Comparison of ENCODE assay signal across 8 mouse cellular contexts in the genomic region with DNA sequence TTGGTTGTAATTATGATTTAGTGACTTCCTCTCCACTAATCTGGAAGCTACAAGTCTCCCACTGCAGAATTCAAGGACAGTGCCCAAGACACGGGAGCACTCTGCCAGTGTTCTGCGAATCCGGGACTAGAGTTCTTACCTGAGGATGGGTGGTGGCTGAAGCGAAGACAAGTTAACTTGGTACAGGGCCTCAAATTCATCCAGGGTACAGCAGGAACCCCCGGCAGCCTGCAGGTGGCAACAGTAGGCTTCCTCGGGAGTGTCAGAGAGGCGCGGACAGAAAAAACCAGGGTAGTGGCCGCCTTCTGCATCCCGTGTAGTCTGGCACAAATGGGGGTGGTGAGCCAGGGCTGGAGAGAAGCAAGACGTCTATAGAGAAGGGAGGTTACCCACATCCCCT. TPM values are rescaled to one million over a fixed set of nuclear protein-coding genes. Genes with fewer than 3 reads are reported as not detected.
DNase-seq lines count a peak whose midpoint lies in the region; ATAC-seq and TF ChIP-seq lines count a peak whose summit lies in the region.

TSS of gene Unc45a (minus strand) at position 213 of the 400 bp plus-strand sequence.

- H3K27me3 ChIP-seq in cerebellum, adult 2 months (ENCODE audit: control insufficient read depth, insufficient read depth, low read length) = no peaks in the 10 kb centered on the region
- H3K27me3 ChIP-seq in forebrain, postnatal 0 days (ENCODE audit: insufficient read depth, low read length) = no peaks in the 10 kb centered on the region
- H3K27me3 ChIP-seq in neural tube, embryonic 15.5 days (replicated peaks) = no peaks in the 10 kb centered on the region
- H3K27me3 ChIP-seq in thymus, adult 2 months (ENCODE audit: control insufficient read depth, insufficient read depth, low read length) = no peaks in the 10 kb centered on the region

- peak within 1 kb of the TSS; percentile 74 for H3K27ac ChIP-seq in cerebellum, adult 2 months (ENCODE audit: insufficient read depth, low read length)
- H3K27ac ChIP-seq in forebrain, postnatal 0 days (ENCODE audit: low read depth, low read length) = peak within 1 kb of the TSS; percentile 93
- peak within 1 kb of the TSS; percentile 89 for H3K27ac ChIP-seq in neural tube, embryonic 15.5 days (replicated peaks)
- peak within 1 kb of the TSS; percentile 75 for H3K27ac ChIP-seq in thymus, adult 2 months (ENCODE audit: control insufficient read depth, insufficient read depth, low read length)

- WGBS in cerebellum, adult 2 months = 3% methylated on average over 11 of the region's 11 CpGs
- 3% methylated on average over 11 of the region's 11 CpGs for WGBS in forebrain, postnatal 0 days
- WGBS in lung, adult 2 months = 2% methylated on average over 11 of the region's 11 CpGs
- 3% methylated on average over 11 of the region's 11 CpGs for WGBS in neural tube, embryonic 15.5 days
- 2% methylated on average over 11 of the region's 11 CpGs for WGBS in thymus, adult 2 months

- H3K9me3 ChIP-seq in forebrain, postnatal 0 days (ENCODE audit: low read length) = no peaks in the 10 kb centered on the region
- no peaks in the 10 kb centered on the region for H3K9me3 ChIP-seq in neural tube, embryonic 15.5 days (replicated peaks)

- H3K9ac ChIP-seq in forebrain, postnatal 0 days = peak within 1 kb of the TSS; percentile 63
- peak within 1 kb of the TSS; percentile 61 for H3K9ac ChIP-seq in neural tube, embryonic 15.5 days (replicated peaks)

- H3K4me1 ChIP-seq in cerebellum, adult 2 months (ENCODE audit: control insufficient read depth, insufficient read depth, low read length) = peaks cover 21% of the 10 kb centered on the region
- peaks cover 18% of the 10 kb centered on the region for H3K4me1 ChIP-seq in forebrain, postnatal 0 days (ENCODE audit: insufficient read depth)
- peaks cover 7% of the 10 kb centered on the region; the same call in 1 of the 2 replicates for H3K4me1 ChIP-seq in lung, adult 2 months (ENCODE audit: control insufficient read depth, insufficient read depth, low read length)
- H3K4me1 ChIP-seq in neural tube, embryonic 15.5 days = peaks cover 60% of the 10 kb centered on the region
- H3K4me1 ChIP-seq in thymus, adult 2 months (replicated peaks; ENCODE audit: control insufficient read depth, insufficient read depth, low read length) = peaks cover 19% of the 10 kb centered on the region

- peak; percentile 76 for DNase-seq in Muller cell, postnatal 12 days (ENCODE audit: inconsistent ontology term)
- DNase-seq in cerebellum, adult 2 months = peak; percentile 73 to 77
- peak; percentile 73 for DNase-seq in forebrain, postnatal 0 days
- peak; percentile 65 to 69 for DNase-seq in heart, postnatal 36 days
- peak; percentile 78 for DNase-seq in layer of hippocampus, adult 11-12 months (ENCODE audit: low spot score)
- peak; percentile 60 for DNase-seq in lung, adult 2 months
- peak; percentile 86 for DNase-seq in thymus, adult 2 months

- TF ChIP-seq CTCF in cerebellum, adult 2 months (IDR thresholded peaks at IDR 0.05; ENCODE audit: borderline replicate concordance, insufficient read depth, low read depth, low read length) = peak; percentile 56
- peak; percentile 68 for TF ChIP-seq CTCF in forebrain, postnatal 0 days (IDR thresholded peaks at IDR 0.05; ENCODE audit: low read depth)
- TF ChIP-seq CTCF in lung, adult 2 months (IDR thresholded peaks at IDR 0.05; ENCODE audit: insufficient read depth, low read length) = peak; percentile 52
- peak; percentile 83 for TF ChIP-seq CTCF in thymus, adult 2 months (IDR thresholded peaks at IDR 0.05; ENCODE audit: borderline replicate concordance, control insufficient read depth, extremely low read depth, insufficient read depth, low read length, poor library complexity)

- ATAC-seq in forebrain, postnatal 0 days = peak; percentile 32
- peak; percentile 42 for ATAC-seq in neural tube, embryonic 15.5 days (ENCODE audit: low FRiP score)

- peaks cover 15% of the 10 kb centered on the region for H3K36me3 ChIP-seq in forebrain, postnatal 0 days (ENCODE audit: insufficient read depth)
- peaks cover 19% of the 10 kb centered on the region for H3K36me3 ChIP-seq in neural tube, embryonic 15.5 days
- H3K36me3 ChIP-seq in thymus, adult 2 months (ENCODE audit: control insufficient read depth, insufficient read depth, low read length) = peaks cover 11% of the 10 kb centered on the region

- no peak for TF ChIP-seq POLR2A in cerebellum, adult 2 months (IDR thresholded peaks at IDR 0.05; ENCODE audit: borderline replicate concordance, insufficient read depth, low read length)
- 0 out of 2 replicates have a peak, but pooled peaks have one; percentile 23 for TF ChIP-seq POLR2A in lung, adult 2 months (IDR thresholded peaks at IDR 0.05; ENCODE audit: borderline replicate concordance, extremely low read depth, low read depth, low read length)
- TF ChIP-seq POLR2A in thymus, adult 2 months (IDR thresholded peaks at IDR 0.05; ENCODE audit: control insufficient read depth, extremely low read depth, insufficient read depth, low read length, poor library complexity) = peak; percentile 30; the same call in 1 of the 2 replicates

- peak within 1 kb of the TSS; percentile 82 for H3K4me3 ChIP-seq in cerebellum, adult 2 months (replicated peaks; ENCODE audit: insufficient read depth, low read depth, low read length)
- H3K4me3 ChIP-seq in forebrain, postnatal 0 days (ENCODE audit: low read depth, low read length) = peak within 1 kb of the TSS; percentile 63
- peak within 1 kb of the TSS; percentile 81 for H3K4me3 ChIP-seq in lung, adult 2 months (replicated peaks; ENCODE audit: extremely low read depth, low read depth, low read length)
- H3K4me3 ChIP-seq in neural tube, embryonic 15.5 days (replicated peaks) = peak within 1 kb of the TSS; percentile 56
- H3K4me3 ChIP-seq in thymus, adult 2 months (ENCODE audit: control insufficient read depth, insufficient read depth, low read length) = peak within 1 kb of the TSS; percentile 76

- intact Hi-C loops in heart, postnatal 36 days (cut with DNase I) = loop anchor here (1.0 kb wide), 1 partner anchor 30 kb away; no protein-coding TSS in a partner anchor

- peak within 1 kb of the TSS; percentile 86 for H3K4me2 ChIP-seq in forebrain, postnatal 0 days (ENCODE audit: low read depth)
- H3K4me2 ChIP-seq in neural tube, embryonic 15.5 days = peak within 1 kb of the TSS; percentile 89

RNA-seq across cellular contexts. Expression of gene Unc45a, which starts in this region (rescaled TPM):
- polyA plus RNA-seq in cerebellum, adult 2 months (2012; rRNA removed) = 81.8 and 97.8 TPM in 2 replicates
- total RNA-seq in forebrain, postnatal 0 days (2014; rRNA removed) = 49.2 and 69.4 TPM in 2 replicates
- polyA plus RNA-seq in forebrain, postnatal 0 days (2015; fragmentation: Nextera tagmentation; extraction: Ambion mirVana) = 35.2 and 50.1 TPM in 2 replicates
- total RNA-seq in heart, postnatal 36 days (2021) = 10 to 100 TPM; 15.5 to 16.9 TPM
- polyA plus RNA-seq in lung, adult 2 months (2012; rRNA removed) = 102 and 105 TPM in 2 replicates
- 58.2 and 59.0 TPM in 2 replicates for polyA plus RNA-seq in neural tube, embryonic 15.5 days (2015; fragmentation: Nextera tagmentation; extraction: Ambion mirVana)
- polyA plus RNA-seq in thymus, adult 2 months (2012; rRNA removed) = 97.7 and 105 TPM in 2 replicates

Comparison
In these comparisons a context has a peak if more than half of its experiments do, and no peak if none do; other contexts are left out.
1. Peak in every context shown above with its lines: DNase-seq, ATAC-seq, H3K4me3 ChIP-seq and H3K27ac ChIP-seq.